Mouse (Mus musculus) C2C12 (cell line): ENCODE data around the gene Arl6ip4.

Experiments used
- CEBPB ChIP-seq: IDR thresholded peaks from one replicate; pipeline ENCODE4 v1.6.1; 2011; ENCODE audit warnings: low read depth, mild to moderate bottlenecking, control low read depth, moderate library complexity
- CTCF ChIP-seq: IDR thresholded peaks from one replicate; pipeline ENCODE4 v1.5.1; 2011; ENCODE audit not compliant: control insufficient read depth, insufficient read depth, insufficient read length
- MAX ChIP-seq: IDR thresholded peaks from one replicate; pipeline ENCODE4 v1.6.1; 2011; ENCODE audit warnings: mild to moderate bottlenecking, control low read depth
- MYOD1 ChIP-seq: IDR thresholded peaks from one replicate; pipeline ENCODE4 v1.6.1; 2011; ENCODE audit warnings: low read depth; ENCODE audit not compliant: control insufficient read depth, insufficient read length
- USF1 ChIP-seq: IDR thresholded peaks from one replicate; pipeline ENCODE4 v1.6.1; 2011; ENCODE audit warnings: low read depth, mild to moderate bottlenecking, control low read depth, moderate library complexity

DNA sequence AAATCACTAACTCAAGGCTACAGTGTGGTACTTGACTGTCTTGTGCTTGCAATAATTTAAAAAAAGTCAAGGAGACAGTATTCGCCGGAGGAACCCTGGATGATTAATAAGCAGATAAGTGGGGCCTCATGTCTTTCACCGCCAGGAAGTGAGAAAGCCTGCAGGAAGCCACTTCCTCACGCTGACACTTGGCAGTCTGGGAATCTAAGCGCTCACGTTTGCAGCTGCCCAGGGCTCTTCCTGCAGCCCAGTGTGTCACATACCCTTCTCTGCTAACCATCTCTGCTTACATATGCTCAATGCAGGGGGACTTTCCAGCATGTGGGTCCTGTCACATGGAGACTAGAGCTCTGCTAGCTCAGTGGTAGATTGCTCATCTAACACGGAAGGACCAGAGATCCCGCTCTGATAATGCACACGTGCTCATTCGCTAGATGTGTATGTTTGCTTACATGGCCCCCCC lies 41.0 kb upstream of the Arl6ip4 start:
- TF ChIP-seq CTCF (no peak), MAX (no peak), CEBPB (no peak), USF1 (peak; percentile 22), MYOD1 (peak; percentile 86)
